Mouse (Mus musculus): ENCODE measurements around the gene Wdr59. TPM values are rescaled to one million over a fixed set of nuclear protein-coding genes. Genes with fewer than 3 reads are reported as not detected.

The Wdr59 gene
- total RNA-seq (2022) = 10 to 100 TPM; 22.7 to 24.5 (median 23.7) TPM

DNA sequence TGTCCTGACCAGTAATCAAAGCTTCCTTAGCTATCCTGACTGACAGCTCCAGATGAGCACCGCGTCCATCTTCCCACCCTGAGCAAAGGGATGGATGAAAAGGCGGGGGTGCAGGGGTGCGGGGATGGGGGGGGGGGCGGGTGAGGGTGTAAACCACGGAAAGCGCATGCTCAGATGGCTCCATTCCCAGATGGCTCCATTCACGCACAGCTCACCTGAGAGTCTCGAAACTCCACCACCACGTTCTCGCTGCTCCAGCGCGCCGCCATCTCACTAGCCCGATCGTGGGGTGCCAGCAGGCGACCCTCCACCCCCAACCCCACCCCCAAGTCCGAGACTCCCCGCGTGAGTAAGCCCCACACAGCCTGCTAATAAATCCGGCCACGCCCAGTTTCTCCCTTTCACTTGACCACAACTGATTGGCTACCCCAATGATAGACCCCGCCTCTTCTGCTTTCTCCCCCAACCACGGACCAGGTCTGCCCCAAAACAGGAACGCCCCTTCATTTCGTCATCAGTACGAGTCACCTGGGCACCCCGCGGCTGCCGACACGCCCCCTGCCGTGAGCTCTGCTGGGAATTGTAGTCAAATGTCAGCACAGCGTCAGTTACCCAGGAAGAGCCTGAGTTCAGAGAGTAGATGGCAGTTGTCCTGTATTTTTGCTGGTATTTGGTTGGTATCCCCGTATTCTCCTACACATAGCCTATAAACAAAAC lies at the start of gene Wdr59:
Gene Wdr59, minus strand, starts transcription at position 380 of the 717 bp plus-strand sequence.
- DNase-seq (ENCODE audit: low spot score in 2 of 2) = peak; percentile 96 to 99

DNA sequence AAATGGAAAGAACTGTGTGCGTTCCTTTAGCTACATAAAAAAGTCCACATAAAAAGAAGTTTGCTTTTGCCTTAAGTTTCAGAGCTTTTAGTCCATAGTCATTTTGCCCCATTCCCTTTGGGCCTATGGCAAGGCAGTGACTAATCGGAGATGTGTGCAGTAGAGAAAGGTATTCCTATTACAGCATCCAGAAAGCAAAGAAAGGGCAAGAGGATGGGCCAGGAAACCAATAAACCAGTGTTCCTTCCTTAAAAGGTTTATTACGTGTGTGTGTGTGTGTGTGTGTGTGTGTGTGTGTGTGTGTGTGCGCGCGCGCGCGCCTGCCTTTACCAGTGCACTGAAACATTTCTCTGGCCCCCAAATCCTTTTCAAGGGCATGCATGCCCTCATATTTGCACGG lies 49.8 kb upstream of the Wdr59 start:
- no peak for DNase-seq (ENCODE audit: low spot score in 2 of 2)

DNA sequence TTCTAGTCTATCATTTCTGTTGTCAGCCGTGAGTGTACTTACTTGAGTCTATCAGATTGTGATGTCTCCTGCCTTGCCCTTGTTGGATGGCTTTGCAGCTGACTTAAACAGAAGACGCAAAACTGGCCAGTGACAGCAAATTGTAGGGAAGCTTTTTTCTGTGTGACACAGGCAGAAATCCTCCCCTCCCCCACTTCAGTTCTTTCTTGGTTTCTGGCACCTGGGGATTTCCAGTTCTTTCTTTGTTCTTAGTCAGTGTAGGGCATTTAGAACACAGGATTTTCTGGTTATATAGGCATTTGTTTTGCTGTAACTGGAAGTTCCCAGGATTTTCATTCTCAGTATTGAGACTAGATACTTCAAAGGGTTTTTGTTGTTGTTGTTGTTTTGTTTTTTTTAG lies 48.5 kb upstream of the Wdr59 start:
- DNase-seq (ENCODE audit: low spot score in 2 of 2) = no peak

DNA sequence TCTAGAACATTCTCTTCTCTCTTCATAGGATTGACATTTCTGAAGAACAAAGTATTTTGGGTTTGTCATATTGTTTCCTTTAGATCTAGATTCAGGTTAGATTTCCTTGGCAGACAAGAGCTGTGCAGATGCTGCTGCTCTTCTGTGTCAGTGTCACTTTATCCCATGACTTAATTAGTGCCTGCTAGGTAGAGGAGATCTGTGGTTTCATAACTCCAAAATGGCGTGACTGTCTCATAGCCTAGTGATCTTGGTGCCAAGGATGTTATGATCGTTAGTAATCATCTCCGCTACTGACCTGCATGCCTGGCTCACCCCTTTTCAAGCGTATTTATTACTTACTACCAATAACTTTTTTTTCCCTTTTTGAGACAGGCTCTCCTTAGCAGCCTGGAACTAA lies 48.0 kb upstream of the Wdr59 start:
- DNase-seq (ENCODE audit: low spot score in 2 of 2) = no peak

DNA sequence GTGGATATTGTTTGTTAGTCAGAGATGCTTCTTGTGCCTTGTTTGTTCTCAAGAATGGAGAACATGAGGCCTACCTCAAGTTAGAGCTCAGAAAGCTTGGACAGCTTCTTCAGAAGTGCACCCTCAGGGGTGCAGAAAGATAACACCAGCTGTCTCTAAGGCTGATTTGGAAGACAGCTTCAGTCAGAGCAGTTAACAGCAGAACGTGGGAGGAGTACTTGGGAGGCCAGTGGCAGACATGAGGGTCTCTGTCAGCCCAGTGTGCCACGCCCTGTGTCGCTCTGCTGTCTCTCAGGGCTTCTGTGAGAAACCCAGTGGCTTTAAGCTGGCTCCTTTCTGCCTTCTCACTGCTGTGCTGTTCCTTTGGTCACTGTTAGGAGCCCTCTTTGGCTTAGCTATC lies 46.1 kb upstream of the Wdr59 start:
- no peak for DNase-seq (ENCODE audit: low spot score in 2 of 2)

DNA sequence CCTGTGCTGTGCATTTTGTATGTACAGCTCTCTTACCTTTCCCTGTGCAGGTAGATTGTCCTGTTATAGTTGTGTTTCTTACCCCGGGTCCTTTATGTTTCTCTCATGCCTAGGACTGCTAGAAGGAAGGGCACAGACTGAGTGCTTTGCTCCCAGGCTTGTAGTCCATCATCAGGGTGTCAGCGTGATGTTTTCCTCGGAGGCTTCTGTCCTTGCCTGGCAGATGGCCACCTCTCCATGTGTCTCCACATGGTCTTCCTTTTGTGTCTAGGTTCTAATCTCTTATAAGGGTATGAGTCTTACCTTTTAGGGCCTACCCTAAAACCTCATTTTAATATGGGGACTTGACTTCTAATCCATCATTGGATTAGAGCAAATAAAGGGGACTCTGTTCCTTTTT lies 45.7 kb upstream of the Wdr59 start:
- no peak for DNase-seq (ENCODE audit: low spot score in 2 of 2)

DNA sequence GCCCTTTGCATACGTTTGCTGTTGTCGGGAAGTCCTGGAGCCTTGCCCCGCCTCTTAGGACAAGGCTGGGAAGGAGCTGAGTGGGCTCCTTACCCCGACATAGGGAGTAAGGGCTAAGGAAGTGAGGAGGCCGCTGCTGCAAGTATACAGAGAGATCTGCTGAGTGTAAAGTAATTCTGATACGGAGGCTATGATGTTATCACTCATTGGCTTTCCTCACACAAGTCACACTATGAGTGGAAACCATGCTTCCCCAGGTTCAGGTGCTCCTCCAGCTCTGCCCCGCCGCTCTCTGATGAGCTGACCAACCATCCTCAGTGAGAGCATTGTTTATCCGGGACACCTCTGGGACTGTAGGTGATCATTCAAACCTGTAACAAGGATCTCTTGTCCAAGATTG lies 44.4 kb upstream of the Wdr59 start:
- no peak for DNase-seq (ENCODE audit: low spot score in 2 of 2)

DNA sequence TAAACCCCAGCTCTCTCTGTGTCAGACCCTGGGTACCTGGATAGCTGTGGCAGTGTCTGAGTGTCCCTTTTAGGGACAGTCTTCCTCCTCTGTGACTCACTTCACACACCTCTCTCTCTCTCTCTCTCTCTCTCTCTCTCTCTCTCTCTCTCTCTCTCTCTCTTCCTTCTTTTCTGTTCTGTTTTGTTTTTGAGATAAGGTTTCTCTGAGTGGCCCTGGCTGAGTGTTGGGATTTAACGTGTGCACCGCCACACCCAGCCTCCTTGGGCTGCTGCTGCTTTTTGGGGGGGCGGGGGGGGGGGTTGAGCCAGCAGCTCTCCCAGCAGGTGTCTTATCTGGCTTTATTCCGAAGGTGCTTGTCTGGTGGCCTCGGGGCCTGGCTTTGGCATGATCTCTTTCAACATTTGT lies 43.9 kb upstream of the Wdr59 start:
- DNase-seq (ENCODE audit: low spot score in 2 of 2) = no peak

DNA sequence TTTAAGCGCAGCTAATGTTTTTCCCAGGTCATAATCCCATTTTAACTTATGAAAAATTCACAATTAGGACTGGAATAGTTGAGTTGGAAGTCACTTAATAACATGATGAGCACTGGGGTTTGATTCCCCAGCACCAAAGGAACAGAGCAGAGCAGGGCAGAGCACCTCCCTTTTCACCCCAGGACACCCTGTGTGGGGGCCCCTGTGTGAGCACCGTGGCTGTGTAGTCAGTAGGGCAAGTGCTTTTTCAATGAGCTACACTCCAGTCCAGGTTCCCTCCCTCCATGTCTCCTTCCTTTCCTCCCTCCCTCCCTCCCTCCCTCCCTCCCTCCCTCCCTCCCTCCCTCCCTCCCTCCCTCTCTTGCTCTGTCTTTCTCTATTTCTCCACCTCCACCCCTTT lies 42.2 kb upstream of the Wdr59 start:
- DNase-seq (ENCODE audit: low spot score in 2 of 2) = no peak

DNA sequence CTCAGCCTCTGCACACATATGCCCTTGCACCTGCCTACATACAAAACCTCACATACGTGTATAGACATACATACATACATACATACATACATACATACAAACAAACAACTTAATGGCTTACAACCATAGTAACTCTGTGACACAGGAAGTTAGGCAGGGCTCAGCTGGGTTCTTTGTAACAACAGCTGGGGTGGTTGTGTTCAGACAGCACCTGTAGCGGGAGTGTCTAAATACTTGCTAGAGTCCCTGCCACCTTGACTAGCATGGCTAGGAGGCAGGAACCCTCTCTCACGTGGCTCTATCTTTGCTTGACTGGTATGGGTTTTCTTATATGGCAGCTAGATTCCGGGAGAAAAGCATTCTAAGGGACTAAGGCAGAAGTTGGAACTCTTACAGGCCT lies 41.8 kb upstream of the Wdr59 start:
- no peak for DNase-seq (ENCODE audit: low spot score in 2 of 2)

DNA sequence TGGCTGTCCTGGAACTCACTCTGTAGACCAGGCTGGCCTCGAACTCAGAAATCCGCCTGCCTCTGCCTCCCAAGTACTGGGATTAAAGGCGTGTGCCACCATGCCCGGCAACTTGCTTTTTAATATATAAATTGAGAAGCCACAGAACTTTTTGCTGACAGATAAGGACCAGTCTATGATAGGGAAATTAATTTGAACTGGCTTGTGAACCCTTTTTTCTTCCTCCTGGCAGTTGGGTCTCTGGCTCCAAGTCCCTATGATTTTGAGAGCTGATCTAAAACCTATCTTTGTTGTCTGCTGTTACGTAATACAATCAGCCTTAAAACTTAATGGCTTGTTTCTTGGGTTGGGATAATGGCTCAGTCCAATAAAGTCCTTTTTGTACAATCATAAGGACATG lies 41.2 kb upstream of the Wdr59 start:
- no peak for DNase-seq (ENCODE audit: low spot score in 2 of 2)

DNA sequence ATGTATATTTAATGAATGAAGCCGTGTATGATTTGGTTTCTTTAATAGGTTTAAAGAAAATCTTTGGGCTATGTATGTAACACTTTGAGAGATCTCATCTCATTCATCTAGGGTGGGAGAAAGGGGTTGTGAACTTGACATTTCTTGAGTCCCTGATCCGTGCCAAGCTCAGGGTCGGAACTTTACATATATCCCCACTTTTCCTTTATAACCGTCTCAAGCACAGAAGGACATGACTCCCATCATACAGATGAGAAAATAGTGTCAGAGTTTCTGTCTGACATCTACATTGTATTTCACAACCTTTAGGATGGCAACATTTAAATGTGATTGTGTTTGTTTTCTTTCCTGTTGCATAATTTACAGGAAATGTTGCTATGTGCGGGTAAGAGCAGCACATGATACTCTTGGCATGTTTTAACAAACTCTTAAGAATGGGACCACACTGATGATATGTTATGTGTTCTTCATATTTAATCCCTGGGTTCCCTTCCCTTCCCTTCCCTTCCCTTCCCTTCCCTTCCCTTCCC lies 40.4 kb upstream of the Wdr59 start:
- no peak for DNase-seq (ENCODE audit: low spot score in 2 of 2)

DNA sequence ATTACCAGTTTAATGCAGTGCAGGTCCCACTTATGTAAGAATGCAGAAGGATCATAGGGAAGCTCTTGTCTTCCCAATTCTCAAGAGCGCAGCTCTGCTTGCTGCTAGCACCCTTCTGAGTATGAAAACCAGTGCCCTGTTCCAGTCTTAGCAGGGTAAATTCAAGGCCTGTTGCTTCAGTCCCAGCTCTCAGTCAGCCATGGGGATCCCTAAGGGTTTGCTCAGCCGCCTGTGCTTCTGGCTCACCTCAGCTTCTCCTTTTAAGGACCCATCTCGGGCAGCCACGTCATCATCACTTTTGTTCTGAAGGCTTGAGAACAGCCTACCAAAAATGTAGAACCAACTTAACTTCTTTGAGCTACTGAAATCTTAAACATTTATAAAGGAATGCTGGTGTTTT lies 39.9 kb upstream of the Wdr59 start:
- no peak for DNase-seq (ENCODE audit: low spot score in 2 of 2)

DNA sequence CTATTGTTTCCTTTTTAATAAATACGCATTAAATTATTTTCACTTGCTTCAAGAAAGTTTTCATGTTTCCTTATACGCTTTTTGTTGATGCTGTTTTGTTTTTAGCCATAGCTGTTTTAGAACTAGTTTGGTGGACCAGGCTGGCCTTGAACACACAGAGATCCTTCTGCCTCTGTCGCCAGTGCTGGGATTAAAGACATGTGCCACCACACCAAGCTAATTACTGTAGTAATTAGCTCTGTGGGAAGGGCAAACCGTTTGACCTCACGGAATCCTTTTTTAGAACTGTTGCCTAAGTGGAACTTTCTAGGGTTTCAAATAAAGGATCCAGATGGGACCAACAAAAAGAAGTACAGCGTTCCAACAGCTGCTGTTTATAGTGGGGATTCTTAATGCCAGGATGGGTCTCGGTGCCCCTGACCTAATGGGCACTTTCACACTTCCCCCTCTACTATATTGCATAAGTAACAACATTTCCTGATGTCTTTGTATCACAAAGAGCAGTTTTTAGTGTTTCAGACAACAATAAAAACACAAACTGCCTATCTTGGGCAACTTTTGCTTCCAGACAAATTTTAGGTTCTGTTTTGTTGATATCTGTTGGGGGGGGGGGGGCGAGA lies 29.7 kb upstream of the Wdr59 start:
- DNase-seq (ENCODE audit: low spot score in 2 of 2) = no peak

DNA sequence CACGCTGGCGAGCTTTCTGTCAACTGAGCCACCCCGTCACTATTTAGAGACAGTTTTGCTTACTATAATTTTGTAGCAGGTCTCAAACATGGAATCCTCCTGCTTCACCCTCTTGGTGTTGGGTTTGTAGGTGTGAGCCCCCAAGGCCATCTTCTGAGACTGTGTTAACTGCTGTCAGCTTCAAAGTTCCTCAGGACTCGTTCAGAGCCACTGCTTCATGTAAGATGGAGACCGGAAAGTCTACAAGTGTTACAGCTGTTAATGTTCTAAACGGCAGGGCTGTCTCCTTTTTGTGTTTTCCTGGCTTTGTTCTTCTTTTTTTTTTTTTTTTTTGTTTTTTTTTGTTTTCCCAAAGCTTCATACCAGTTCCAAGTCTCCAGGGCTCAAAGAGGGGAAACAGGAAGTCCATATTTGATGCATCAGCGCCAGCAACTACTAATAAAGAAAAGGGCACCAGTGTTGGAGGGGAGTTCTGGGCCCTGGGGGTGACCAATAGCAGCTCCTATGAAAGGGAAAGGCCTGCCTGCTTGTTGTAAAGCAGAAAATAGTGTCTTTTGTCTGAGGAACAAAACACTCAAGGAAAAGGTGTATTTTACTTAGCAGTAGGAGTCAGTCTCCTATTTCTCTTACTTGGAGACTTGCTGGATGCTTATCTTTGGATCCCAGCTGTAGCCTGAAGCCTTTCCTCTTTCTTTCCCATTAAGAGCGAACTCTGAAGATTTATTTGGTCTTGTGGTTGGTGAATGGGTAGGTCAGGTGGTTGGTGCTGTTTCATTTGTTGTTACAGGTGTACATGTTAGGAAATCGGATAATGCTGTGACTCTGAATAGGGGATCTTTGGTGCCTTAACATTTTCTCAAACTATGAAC lies 28.3 kb upstream of the Wdr59 start:
- no peak for DNase-seq (ENCODE audit: low spot score in 2 of 2)

DNA sequence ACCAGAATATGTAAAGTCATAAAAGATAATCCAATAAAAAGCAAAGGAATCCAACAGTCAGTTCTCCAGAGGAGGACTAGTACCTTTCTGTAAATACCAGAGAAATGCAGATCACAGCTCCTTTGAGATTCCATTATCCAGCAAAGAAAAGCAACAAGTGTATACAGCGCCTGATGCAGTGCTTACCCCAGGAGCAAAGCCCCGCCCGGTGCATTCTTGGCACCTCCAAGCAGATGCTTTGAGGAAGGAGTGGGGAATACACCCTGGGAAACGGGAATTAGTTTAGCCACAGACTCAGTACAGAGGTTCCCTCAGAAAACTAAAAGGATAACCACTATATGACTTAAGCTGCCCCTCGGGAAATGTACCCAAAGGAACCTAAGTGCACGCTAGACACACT lies 26.3 kb upstream of the Wdr59 start:
- no peak for DNase-seq (ENCODE audit: low spot score in 2 of 2)

DNA sequence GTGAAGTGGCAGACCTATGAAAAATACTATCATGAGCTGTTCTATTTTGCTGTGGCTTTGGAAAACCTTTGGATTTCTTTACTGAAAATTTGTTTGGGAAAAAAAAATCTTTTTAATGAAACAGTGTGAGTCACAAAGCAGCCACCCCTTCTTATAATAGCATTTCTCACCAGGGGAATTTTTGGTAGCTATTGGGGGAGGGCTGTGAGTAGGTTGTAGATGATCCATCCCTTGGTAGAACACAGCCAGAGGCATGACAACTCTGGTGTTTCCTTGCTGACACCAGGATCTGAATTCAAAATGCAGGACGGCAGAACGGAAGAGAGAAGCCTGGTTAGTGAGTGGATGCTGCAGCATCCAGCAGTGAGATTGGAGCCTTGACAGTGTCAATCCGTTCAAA lies 25.3 kb upstream of the Wdr59 start:
- DNase-seq (ENCODE audit: low spot score in 2 of 2) = no peak

DNA sequence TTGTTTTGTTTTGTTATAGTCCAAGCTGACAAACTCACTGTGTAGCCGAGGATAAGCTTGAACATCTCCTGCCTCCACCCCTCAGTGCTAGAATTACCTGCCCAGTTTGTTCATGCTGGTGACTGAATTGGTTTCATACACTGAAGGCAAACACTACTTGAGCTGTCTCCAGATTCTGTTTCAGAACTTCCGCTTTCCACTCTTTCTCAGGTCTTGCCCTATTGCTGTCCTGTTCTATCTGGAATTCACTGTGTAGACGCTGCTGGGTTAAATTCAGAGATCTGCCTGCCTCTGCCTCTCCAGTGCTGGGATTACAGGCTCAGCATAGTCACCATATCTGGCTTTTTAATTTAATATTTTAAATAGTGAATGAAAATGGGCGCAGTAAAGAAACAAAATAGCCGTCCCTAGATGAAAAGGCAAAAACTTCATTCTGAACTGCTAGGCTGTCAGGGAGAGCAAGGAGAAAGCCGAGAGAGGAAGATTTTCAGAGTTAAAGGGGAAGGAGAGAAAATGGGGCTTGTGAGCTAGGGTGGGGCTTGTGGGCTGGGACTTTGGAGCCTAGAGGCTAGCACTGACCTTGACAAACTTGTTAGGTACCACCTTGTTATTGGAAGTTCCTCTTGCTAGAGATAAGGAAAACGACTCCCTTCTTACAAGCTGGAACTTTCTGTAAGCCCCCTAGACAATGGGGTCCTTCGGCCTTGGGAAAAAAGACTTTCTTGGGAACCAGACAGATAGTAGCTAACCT lies 23.7 kb upstream of the Wdr59 start:
- DNase-seq (ENCODE audit: low spot score in 2 of 2) = no peak

DNA sequence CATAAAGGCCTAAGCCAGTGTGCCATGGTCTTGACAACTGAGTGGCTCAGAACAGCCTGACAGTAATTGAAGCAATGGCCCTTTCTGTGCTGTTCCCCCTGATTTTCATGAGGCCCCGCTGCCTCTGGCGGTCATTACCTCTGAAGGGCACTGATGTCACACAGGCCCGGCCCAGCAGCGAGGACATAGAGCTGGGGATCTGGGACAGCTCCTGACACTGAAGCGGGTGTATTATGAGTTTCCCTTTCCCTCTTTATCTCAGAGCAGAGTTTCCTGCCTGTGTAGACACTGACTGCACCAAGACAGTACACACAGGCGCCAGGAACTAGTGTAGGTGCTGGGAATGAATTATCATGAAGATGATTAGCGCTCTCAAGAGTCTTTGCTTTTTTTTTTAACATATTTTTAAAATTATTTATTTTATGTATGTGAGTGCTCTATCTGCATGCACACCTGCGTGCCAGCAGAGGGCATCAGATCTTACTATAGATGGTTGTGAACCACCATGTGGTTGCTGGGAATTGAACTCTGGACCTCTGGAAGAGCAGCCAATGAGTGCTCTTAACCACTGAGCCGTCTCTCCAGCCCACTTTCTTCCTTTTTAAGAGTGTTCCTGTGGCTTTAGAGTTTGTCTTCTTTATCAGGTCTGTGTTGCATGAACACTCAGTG lies 22.0 kb upstream of the Wdr59 start:
- DNase-seq (ENCODE audit: low spot score in 2 of 2) = no peak

DNA sequence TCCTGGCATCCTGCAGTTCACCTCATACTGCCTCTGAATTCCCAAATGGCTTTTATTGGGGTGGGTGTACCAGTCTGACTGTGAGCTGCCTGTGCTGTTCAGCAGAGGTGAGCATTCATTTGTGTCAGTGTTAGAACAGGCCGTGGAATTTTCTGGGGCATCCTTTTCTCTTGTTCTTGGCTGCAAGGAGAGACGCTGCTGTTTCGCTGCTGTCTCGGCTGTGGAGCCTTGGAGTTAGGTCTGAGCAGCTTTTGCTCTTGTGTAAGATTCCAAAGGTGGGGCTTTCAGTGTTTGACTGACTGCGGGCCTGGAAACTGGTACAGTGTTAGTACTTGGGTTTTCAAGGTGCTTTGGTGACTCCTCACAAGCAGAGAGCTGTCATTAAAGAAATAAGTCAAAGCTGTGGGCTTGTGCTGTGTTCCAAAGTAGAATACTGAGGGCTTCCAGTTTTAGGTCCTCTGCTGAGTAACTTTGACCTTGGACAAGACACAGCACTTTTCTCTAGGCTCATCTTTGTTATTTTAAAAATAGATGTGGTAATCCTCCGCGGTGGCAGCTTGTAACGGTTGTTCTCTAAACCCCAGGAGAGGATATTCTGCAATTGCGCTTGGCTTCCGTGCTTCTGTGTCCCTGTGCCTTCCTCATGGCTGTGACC lies 17.7 kb upstream of the Wdr59 start:
- DNase-seq (ENCODE audit: low spot score in 2 of 2) = no peak
